Mouse (Mus musculus): ENCODE measurements around the gene Rai1.

Rai1 gene

GRCm38 (mm10) chr11:60094909-60095810 lies 9.7 kb upstream of the Rai1 start:
- no peak for DNase-seq

DNA sequence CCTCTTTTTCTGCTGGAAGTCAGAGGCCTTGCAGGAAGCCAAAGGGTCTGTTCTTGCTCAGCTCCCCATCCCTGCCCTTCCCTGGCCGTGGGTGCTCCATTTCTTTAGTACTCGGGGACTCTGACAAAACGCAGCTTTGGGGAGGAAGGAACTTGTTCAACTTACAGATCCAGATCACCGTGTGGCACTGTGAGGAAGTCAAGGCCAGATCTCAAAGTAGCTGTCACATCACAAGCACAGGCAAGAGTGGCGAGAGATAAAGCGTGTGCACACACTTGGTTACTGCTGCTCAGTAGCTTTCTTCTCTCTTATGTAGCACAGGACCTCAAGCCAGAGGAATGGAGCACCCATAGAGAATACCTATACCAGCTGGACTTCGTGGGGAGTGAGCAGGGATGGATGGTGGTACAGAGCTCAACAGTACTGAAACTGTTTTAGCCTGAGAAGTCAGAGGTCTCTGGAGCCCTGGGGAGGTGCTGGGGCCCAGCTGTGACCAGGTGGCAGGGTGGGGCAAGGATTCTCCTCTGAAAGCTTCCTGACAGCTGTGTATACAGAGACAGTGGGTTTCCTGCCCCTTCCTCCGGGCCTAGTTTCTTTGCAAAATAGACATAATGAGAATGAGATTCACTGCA lies 5.1 kb upstream of the Rai1 start:
- DNase-seq: no peak

DNA sequence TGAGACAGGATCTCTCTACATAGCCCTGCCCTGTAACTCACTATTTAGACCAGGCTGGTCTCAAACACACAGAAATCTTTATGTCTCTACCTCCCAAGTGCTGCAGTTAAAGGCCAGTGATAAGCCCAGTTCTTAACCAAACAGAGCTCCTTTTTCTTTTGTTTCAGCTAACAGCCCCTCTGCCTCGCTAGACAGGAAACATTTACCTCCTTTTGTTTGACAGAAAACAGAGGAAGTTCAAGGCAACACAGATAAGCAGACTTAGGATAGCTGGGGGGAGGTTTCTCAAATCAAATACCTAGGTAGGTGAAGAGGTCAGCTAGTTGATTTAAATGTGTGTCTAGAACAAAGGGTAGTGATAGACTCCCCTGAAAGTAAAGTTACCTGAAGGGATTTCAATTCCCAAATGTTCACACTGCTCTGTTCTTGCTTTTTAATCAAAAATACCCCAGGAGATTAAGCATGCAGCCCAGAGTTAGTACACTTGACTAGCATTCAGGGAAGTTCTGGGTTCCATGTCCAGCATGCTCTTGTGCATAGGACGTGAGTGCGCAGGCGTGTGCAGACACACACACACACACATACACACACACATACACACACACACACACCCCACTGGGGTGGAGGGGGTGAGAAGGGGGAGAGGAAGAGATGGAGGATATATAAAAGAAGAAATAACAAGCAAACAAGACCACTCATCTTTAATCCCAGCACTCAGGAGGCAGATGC lies 3.8 kb upstream of the Rai1 start:
- no peak for DNase-seq

- DNase-seq: no peak
These were observed 2.8 kb upstream of the Rai1 start for GRCm38 (mm10) chr11:60101986-60102385.

GRCm38 (mm10) chr11:60102664-60103063 lies 2.1 kb upstream of the Rai1 start:
- DNase-seq: no peak

DNA sequence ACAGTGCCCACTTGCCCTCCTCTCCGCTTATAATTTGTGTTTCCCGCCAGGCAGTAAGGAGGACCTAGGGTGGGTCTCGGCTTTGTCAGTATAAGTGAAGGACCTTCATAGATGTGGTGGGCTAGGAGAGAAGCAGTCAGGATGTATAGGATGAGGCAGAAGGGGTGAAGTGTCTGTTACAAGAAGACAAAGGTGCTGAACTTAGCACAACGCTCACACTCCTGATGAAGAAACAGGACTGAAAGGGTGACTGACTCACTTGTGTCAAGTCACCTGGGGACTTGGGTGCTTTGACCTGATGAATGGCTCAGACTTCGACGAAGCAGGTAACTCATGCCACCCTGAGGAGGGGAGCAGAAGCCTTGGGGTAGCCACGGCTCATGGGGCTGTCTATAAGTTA lies 1.2 kb upstream of the Rai1 start:
- DNase-seq: no peak

GRCm38 (mm10) chr11:60105593-60106542 lies 1.1 kb downstream of the Rai1 start:
- DNase-seq: peak; percentile 85

DNA sequence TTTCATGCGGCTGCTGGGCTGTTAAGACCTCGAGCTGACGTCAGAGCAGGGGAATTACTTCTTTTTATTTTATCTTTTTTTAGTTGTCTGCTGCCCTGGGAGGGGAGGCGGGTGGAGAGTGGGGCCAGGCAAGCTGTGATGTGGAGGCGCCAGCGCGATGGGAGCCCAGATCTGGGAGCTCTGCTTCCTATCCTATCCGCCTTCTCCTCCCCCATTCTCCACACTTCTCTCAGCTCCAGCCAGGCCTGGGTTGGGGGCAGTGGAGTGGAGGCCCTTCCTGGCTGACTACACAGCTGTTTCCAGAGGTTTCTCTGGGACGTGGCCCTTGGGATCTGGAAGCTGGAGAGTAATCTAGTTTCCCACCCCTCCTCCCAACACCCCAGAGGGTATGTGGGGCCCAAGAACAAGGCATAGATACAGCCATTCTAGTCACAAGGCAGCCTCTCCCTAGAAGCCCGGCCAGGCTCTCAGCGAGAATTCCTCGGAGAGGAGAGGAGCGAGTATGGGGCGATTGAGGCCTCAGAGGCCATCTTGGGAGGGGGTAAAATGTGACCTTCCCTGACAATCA lies 1.8 kb downstream of the Rai1 start:
- no peak for DNase-seq

- DNase-seq: no peak
These were observed 2.6 kb downstream of the Rai1 start for GRCm38 (mm10) chr11:60107449-60107848.

GRCm38 (mm10) chr11:60108631-60109172 lies 3.9 kb downstream of the Rai1 start:
- DNase-seq: peak; percentile 35

DNA sequence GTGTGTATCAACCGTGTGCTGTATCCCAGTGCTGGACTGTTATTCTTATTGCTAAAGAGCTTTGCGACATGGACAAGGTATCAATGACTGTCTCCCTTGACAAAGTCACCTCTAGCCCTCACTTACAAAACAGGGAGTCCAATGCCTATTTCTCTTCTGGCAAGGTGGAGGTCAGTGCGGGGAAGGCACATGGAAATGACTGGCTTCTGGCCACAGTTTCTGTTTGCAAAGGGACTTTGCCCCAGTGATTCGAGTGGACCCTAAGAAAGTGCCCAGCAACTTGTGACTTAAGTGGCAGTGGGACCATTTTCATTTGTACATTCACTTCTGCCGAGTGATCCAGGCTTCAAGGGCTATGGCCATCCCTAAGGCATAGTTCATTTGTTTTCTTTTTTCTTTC lies 5.6 kb downstream of the Rai1 start:
- DNase-seq: no peak

- no peak for DNase-seq
These were observed 6.8 kb downstream of the Rai1 start for GRCm38 (mm10) chr11:60111576-60111975.

- DNase-seq: peak; percentile 37
These were observed 8.8 kb downstream of the Rai1 start for GRCm38 (mm10) chr11:60113624-60114023.

DNA sequence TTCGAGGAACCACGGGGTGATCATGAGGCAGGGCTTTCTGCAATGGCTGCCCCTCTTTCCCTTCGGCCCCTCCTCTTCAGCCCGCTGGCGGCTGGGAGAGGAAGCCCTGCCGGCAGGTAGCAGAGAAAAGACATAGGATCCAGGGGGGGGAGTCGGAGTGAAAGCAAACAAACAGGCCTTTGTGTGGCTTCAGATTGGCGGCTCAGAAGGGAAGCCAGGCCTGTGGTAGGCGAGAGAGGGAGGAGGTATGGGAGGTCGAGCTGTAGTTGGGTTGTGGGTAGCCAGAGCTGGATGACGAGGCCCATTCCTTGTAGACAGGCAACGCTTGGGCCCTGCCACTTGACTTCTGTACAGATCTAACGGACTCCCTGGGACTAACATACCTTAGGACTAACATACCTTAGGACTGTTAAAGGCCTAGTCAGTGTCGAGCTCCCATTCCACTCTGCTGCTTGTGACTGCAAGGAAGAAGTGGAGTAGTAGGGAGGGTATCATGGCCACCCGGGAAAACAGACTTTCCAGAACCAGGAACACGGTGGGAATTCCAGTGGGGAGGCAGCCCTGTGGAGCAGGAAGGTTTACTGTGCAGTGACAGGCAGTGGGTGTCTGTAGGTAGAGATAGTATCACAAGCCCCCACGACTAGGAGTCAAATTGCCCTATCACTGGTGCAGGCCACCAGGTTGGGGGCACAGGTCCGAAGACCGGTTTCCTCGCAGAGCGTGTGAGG lies 9.6 kb downstream of the Rai1 start:
- peak; percentile 83 for DNase-seq

- DNase-seq: peak; percentile 96
These were observed 10.3 kb downstream of the Rai1 start for GRCm38 (mm10) chr11:60115024-60115538.

DNA sequence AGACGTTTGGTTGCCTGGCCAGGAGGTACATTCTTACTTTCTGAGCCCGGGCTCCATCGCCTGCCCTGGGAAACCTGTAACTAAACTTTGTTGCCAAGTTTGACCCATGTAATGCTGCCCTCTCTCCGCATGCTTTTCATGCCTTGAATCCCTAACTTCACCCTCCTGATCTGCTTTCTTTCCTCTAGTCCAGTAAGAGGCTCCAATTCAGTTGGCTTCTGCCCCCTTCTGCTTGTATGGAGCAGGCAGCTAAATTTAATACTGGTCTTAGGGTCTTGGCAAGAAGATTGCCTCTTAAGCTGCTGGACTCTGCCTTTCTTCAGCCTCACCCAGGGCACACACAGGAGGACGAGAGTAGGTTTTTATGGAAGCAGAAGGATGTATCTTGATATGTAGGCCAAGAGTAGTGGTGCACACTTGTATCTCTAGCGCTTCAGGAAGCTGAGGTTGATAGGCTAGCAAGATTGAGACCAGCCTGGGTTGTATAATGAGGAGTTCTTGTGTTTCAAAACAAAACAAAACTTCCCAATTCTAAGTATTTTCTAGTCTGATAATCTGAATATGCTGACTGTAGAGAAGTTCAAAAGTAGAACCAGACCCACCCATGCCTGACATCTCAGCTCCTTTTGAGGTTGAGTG lies 10.9 kb downstream of the Rai1 start:
- no peak for DNase-seq

DNA sequence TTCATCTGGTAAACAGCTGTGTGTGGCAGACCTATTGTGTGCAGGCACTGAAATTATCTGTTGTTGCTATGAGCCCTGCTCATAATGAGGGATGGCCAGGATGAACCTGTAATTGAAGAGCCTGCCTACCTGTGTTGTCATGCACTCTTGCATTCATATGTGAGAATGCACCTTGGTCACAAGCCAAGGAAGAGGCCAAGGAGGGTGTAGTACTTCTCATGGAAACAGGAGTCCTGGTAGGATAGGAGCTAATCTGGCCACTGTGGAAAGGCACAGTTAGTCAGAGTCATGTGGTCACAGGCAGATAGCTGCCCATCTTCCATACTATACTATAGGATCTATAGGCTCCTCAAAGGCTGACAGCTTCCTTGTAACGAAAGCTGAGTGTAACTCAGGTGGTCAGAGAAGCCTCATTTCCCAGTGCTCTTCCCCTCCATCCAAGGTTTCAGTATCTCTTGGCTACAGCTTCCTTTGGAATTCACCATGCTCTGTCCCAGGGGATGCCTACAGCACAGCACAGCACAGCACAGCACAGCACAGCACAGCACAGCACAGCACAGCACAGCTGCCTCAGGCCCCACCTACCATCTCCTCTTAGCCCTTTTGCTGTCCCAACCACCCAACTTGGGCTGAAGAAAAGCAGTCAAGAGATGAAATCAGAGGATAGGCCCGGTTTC lies 15.9 kb downstream of the Rai1 start:
- DNase-seq: no peak

- no peak for DNase-seq
These were observed 17.8 kb downstream of the Rai1 start for GRCm38 (mm10) chr11:60122611-60123010.

DNA sequence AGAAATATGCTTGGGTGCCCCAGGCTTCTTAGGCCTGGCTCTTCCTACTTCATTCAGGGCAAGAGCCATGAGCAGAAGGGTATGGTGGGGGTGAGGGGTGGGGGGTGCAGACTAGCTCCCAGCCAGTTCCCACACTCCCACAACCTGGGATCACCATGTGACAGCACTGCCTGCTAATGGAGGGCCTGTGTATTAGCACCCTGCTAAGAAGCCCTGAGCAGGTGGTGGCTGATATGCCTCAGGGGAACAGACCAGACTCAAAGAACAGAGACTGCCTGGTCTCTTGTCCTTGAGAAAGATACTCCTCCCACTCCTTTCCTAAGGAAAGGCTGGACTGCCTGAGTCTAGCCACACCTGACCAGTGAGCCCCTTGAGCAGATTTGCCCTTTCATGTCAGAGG lies 22.2 kb downstream of the Rai1 start:
- no peak for DNase-seq
